Mouse (Mus musculus) left cerebral cortex, adult 6 months (tissue): ENCODE results near the gene 2700049A03Rik. TPM values are rescaled to one million over a fixed set of nuclear protein-coding genes. Genes with fewer than 3 reads are reported as not detected.

Experiments used
- long read RNA-seq, 2 experiments: library from polyadenylated mRNA; unstranded; transcript quantifications; one replicate each; pipeline ENCODE4 v2.0.0; 2019 to 2020
- polyA plus RNA-seq: library from polyadenylated mRNA; unstranded; fragments of <200 nt; fragmentation: Nextera tagmentation; gene quantifications from 2 replicates; pipeline ENCODE4 v1.2.3, GENCODE M21; 2021

Gene 2700049A03Rik
- 1.6 and 1.8 TPM in 2 replicates for polyA plus RNA-seq
- long read RNA-seq, experiment 1, partial matches to known transcripts, result 11 of 13 reads
- long read RNA-seq, experiment 1, other reads (novel, unspliced or antisense), result 2 of 13 reads
- long read RNA-seq, experiment 2, partial matches to known transcripts, result 3 of 4 reads
- long read RNA-seq, experiment 2, other reads (novel, unspliced or antisense), result 1 of 4 reads

GRCm38 (mm10) chr12:71136130-71136973 lies at the start of gene 2700049A03Rik, which contains the start of gene Timm9:
TSS of gene 2700049A03Rik (plus strand) at chr12:71136848.
TSS of gene Timm9 (minus strand) at chr12:71136684.

GRCm38 (mm10) chr12:71111331-71111730 lies 25.3 kb upstream of the 2700049A03Rik start, which contains the start of gene Tomm20l:
TSS of gene Tomm20l (plus strand) at chr12:71111428.

Other genes starting within 250 kb of the 2700049A03Rik start
- 109 and 117 TPM in 2 replicates for gene Actr10, start 199.0 kb upstream of the 2700049A03Rik start, polyA plus RNA-seq
- 420 and 451 TPM in 2 replicates for gene Psma3, start 162.2 kb upstream of the 2700049A03Rik start, polyA plus RNA-seq
- 27.4 and 32.7 TPM in 2 replicates for gene Arid4a, start 120.9 kb upstream of the 2700049A03Rik start, polyA plus RNA-seq
- not detected in 2 replicates for gene Tomm20l, start 25.4 kb upstream of the 2700049A03Rik start, polyA plus RNA-seq
- gene Timm9, start 164 bp upstream of the 2700049A03Rik start, polyA plus RNA-seq, result 67.2 and 80.6 TPM in 2 replicates
- 0.49 and 0.58 TPM in 2 replicates for gene Dact1, start 173.0 kb downstream of the 2700049A03Rik start, polyA plus RNA-seq